Mouse (Mus musculus) left cerebral cortex, adult 11 months (tissue): ENCODE measurements at regions not wholly inside any gene's neighbourhood (a gene's known extent, or its start where the extent isn't known, plus 50 kb on each side); places are given as distances from the start of the nearest gene placed in this dataset.

Experiments
- DNase-seq: peaks from one replicate; pipeline ENCODE4 v3.0.0; 2022; ENCODE audit warnings: low spot score

DNA sequence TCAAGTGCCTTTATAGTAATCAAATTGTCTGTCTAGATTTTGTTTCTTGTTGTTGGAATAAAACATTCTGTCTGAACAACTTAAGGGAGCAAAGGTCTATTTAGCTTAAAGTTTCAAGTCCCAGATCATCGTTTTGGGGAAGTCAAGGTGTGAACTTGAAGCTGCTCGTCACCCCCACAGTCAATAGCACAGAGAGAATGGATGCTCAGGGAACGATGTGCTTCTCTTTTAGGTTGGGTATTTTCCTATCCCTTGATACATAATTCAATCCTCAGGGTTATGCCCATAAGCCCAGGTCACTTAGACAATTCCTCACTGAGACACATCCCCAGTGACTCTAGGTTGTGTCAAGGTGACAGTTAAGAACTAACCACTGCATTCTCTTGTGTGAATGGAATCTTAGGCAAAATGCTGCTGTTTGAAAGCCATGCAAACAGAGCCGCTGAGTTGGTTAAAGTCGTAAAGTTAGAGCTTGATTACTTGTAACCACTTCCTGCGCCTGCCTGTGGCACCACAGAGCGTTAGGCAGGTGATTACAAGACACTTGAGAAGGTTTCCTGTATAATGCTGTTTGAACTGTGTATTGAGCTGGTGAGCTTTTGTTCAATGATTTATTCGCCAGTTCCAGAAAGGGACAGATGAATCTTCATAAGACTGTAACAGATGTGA is 170.2 kb downstream of the Btg1 start:
- no peak for DNase-seq

DNA sequence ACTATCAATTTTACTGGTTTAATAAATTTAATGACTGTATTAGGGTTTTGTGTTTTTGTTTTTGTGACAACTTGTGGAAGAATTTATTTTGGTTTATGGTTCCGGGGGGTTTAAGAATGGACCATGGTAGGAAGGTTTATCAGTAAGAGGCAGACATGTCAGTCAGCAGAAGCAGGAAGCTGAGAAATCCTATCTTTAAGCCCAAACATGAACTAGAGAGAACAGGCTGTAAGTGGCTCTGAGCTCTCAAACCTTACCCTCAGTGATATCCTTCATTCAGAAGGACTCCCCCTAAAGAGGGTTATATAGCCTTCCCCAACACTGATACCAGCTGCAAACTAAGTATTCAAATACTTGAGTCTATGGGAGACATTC is 170.8 kb downstream of the Btg1 start:
- no peak for DNase-seq

DNA sequence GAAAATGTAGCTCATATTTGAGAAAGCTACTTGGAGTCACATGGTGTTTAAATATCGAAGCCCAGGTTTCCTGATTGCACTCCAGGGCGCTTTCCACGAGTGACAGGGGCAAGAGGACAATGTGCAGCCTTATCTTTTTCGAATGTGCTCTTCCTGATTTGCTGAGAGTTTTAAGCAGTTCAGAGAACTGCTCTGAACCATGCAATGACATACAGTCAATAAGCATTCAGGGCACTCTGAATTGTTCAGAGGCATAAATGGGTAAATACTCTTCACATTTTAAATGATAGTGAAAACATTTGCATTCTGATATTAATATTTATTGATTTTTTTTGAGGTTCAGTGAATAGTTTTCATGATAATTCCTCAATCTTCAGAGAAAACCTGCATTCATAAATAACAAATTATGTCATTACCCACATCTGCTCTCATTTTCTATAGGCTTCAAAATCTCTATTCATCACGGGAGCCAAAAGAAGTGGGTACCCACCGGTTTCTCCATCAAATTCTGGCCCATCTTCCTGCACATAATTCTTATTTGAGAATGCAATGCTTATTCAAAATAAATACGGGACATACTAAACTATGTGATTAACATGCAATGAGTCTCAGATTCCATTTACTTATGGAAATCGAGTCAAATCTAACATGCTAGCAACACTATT is 171.7 kb downstream of the Btg1 start:
- DNase-seq, result no peak

DNA sequence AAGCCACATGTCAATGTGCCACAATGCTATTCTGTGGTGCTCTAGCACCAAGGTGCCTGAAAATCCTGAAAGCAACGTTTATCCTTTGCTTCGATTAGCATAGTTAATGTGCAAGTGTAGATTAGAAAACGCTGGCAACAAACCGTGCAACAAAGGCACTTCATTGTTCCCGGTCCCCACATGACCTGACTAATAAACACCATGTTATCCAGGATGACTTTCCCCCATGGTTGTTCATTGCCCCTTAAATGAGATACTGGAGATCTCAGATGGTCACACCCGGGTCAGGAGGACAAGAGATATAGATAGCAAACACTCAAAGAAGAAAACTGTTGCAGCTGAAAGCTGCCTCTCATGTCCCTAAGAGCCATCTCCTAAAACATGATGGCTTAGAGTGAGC is 180.3 kb downstream of the Btg1 start:
- no peak for DNase-seq

DNA sequence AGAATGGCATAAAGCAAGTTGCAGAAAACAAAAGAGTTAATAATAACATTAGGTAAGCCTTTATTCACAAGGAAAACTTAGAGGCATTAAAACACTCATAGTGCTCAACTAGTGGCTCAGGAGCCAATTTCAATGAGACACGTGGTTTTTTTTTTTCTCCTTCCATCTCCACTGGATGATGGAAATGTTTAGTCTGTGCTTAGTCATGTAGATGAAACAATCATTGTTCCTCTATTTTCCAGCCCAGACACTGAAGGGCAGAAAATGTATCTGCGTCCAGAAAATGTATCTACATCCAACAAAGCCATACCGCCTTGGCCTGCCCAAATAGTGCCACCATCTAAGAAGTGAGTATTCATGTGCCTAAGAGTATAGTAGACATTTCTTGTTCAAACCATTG is 184.0 kb downstream of the Btg1 start:
- DNase-seq, result no peak

DNA sequence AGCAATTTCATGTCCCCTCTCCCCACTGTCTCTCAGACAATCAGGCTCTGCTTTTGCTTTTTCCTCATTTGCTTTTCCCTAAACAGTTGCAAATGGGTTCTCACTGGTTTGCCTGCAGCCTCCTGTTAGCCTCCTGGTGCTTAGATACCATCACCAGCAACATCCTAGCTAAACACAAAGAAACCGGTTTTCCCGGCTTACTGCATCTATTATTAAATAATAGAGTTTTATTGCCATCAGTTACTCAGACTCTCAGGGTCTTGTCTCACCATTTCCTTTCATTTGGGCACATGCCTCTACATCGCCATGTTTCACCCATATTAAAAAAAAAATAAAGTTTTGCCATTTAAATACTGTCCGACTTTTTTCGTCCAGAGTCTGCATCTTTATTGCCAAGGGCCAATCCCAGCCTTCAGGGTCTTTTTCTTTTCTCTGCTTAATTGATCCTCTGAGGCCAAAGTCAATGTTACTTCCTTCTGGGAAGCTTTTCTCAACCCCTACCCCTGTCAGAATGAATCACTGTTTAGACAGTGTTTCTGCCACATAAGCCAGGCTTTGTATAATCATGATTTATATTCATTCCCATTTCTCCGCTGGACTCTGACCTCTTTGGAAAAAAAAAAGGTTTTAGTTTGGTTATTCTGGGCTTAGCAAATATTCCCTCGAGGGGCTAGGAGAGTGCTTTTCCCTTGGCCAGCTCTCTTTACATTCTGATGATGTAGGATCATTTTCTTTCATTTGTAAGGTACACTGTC is 187.4 kb downstream of the Btg1 start:
- no peak for DNase-seq

DNA sequence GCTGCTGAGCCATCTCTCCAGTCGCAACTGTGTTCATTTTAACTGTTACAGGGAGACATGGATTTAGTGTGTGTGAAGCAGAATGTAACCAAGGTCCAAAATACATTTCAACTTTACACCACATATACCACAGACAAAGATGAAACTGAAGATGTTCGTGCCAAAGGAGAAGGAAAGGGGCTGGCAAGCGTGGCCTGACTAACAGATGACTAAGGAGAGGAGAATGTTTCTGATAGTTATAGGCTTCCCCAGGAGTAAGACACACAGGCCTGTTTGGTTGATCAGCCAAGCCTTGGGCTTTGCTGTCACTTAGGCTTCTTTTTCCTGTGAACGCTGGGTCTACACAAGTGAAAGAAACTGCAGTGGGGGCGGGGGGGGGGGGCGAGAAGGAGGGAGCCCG is 189.8 kb downstream of the Btg1 start:
- no peak for DNase-seq

DNA sequence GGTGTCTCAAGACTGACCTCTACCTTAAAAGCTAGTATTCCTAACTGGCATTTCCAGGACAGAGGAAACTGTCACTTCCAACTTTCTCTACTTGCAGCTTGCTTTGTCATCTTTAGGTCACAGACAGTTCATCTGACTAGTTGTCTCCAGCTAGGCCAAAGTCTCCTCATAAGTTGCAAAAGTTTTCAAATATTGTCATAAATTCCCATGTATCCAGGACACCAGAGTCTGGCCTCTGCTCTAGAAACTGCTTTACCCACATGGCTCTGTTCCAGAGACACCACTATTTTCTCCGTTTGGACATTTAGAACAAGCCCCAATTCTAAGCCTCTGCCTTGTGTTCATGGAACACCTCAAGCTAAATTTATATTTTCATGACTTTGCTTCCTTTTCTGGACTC is 205.0 kb downstream of the Btg1 start:
- no peak for DNase-seq

DNA sequence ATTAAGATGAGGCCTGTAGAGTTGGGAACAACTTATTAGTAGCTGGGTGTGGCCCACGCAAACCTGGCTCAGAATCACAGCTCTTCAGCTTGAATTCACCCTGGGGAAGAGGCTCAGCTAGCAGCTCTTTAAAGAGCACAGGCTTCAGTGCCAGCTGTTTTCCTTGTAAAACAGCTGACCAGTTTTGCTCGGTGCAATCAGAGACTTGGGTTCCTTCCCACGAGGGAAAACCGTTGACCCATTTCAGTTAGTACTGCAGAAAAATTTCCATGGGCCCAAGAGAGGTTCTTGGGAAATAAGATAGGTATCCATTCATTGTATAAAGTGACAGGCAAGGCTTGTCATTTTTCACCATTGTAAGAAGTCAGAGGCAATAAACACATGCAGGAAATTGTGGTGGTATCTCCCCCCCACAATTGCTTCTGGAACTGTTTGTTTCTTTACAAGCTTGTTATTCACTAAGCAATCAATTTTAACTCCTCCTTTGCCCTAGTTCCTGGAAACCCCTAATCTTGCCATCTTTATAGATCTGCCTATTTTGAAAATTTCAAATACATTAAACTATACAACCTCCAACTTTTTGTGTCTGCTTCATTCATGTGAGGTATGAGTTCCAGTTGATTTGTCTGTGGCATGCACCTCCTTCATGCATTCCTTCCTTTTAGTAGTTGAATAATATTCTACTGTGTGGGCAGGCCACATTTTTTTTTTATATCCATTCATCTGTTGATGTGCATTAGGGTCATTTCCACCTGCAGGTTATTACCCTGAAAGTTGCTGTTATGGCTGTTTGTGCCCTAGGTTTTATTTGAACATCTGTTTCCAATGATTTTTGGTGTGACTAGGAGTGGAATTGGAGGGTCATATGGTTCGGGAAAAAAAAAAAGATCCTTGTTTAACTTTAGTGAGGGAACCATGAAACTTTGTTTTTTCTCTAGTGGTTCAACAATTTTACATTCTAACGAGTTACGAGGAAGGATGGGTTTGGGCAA is 205.8 kb downstream of the Btg1 start:
- DNase-seq, result no peak

DNA sequence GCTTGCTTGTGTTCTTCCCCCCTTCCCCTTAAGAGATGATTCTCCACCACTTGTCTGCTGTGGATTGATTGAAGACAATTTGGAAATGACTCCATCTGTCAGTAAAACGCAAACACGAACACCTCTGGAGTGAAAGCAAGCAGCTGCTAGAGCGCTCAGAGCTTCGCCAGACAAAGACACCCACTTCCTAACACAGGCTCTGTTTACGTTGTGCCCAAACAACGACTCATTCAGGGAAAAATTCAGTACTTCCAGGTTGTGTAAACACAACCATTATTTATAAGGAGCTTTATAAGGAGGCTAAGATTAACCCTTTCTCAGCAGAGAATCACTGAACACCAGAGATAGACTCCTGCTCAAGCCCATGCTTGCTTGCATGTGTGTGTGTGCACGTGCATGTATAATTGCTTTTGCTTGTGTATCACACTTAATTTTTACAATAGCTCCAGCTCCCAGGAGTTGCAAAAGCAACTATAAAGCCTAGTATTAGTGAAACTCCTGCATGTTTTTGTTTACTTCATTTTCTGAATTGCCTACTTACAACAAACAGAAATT is 209.5 kb downstream of the Btg1 start:
- DNase-seq, result no peak

DNA sequence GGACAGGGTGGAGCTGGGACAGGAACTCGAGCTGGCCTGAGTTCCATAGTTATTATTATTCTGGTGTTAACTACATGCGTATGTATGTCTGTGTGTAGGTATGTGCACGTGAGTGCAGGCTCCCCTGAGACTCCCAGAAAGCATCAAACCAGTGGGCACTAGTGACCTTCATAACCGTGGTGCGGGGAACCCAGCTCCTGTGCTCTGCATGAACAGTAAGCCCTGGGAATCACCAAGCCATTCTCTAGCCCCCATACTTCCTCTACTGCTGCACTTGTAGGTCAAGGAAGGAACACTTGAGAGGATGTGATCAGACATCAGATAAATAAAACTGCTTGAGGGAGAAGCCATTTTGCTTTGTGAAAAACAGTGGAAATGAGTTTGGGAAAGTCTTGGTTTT is 211.2 kb downstream of the Btg1 start:
- DNase-seq, result no peak

DNA sequence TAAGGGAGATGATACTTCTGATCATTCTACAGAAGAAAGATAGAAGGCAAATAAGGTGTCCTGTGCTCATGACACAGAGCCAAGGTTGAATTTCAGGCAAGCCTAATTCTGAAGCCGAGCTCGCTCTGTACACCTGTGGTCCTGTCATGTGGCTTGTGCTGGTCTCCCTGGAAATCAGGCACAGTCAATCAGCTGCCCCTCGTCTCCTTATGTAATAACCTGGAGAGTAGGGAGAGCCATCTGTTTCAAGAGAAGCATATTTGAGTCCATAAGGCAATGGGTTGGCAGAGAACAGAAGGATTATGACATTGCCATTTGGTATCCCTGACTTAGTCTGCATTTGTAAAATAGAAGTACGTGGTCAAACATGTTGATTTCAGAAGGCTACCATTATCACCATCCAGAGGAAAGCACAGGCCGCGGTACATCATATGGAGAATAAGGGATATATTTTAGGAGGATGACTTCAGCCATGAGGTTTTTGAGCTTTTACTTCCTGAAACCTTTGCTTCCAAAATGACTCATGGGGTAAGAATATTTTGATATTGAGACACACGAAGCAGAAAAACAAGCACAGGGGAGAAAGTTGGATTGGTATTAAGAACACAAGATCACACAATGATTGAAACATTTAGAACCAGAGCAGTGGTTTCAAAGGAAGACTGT is 211.9 kb downstream of the Btg1 start:
- no peak for DNase-seq

DNA sequence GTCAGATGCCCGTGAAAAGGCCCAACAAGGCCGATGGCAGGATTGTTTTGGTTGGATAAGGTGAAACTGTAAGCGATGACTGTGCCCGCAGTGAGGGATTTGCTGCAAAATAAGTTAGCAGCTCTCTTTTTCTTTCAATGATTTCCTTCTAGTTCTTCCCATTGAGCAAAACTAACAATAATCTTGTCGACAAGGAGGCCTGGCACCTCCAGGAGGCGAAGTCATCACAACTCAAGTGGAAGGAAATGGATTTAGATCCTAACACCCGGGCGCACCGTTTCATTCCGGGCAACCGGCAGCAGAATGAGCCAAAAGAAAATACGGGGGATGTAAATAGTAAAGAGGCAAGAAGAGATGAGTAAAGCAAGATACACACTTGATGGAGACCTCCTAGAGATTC is 214.3 kb downstream of the Btg1 start:
- no peak for DNase-seq

DNA sequence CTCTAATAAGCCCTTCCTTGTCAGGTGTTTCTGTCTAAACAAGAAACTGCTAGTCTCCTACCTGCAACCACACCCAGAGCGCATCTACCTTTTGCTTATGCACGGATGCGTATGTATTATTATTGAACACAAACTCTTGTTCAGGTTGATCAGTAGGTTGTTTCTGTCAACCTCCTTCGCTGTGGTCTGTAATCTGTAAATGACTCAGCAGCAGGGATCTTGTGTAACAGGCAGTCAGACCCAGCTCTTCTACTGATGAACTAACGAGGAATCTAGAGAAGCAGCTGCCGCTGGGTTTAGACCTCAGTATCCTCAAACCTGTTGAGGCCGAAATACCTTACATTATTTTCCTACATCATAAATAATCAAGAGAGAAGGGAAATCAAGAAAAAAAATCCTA is 220.4 kb downstream of the Btg1 start:
- DNase-seq, result no peak

DNA sequence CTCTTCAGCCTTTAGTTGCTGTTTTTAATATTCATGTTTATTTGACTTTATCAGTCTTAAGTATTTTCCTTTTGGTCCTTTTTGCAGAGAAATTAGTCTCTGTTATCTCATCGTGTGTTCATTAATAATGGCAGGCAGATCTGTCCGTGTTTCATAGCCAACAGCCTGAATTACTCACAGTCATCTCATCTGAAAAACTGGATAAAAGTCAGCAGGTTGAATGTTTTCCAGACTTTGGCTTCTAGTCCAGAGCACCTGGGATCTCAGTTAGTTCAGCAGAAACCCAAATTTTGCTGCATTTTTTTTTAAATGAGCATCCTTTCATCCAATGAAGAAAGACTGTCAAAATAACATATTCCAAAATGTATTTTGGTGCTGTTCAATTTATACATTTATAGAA is 224.3 kb downstream of the Btg1 start:
- DNase-seq, result no peak

DNA sequence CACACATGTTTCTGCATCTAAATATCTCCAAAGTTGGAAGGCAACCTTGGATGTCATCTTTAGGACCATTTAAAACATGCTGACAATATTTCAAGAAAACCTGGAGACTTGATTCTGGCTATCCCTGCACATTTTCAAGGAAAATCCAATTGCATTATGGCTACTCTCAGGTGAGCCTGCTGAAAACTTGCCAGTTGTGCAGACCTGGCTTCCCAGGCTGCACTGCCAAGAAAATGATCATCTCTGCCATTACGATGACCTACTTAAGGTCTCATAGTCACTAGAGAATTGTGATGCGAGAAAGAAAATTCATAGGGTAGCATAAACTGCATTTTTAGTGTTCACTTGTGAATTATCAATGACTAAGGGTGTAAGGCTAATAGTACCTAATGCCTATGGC is 225.2 kb downstream of the Btg1 start:
- no peak for DNase-seq

DNA sequence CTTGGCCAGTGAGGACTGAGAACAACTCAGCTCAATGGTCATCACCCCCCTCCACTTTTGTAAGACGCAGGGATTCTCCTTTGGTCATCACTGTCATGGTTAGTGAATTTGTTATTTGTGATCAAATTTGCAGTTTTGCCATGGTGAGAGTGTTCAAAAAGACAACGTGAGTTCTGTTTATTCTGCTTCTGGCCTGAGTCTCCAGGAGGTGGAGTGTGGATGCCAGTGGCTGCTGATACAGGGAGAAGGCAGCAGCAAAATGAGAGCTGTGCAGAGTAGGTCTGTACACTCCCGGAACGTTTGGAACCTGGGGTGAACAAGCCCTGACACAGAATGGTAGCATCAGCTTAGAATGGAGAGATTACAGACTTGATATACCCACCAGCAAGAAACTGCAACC is 229.1 kb downstream of the Btg1 start:
- DNase-seq, result no peak

DNA sequence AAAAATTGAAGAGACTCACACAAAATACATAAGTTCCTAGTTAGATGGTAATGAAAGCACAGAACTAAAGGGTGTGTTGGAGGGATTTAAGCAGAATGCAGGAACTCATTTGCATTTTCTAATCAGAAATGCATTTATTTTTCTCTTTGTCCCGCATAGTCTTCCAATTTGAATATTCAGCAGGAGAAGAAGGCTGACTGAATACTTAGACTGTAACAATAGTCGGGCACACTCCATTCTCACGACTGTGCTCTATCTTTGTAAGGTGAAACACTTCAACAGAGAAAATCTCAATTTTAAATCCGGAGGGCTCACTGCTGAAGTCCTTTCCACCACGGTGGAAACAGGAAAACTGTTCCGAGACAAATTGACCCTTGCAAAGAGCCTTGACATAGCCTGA is 230.2 kb downstream of the Btg1 start:
- no peak for DNase-seq

DNA sequence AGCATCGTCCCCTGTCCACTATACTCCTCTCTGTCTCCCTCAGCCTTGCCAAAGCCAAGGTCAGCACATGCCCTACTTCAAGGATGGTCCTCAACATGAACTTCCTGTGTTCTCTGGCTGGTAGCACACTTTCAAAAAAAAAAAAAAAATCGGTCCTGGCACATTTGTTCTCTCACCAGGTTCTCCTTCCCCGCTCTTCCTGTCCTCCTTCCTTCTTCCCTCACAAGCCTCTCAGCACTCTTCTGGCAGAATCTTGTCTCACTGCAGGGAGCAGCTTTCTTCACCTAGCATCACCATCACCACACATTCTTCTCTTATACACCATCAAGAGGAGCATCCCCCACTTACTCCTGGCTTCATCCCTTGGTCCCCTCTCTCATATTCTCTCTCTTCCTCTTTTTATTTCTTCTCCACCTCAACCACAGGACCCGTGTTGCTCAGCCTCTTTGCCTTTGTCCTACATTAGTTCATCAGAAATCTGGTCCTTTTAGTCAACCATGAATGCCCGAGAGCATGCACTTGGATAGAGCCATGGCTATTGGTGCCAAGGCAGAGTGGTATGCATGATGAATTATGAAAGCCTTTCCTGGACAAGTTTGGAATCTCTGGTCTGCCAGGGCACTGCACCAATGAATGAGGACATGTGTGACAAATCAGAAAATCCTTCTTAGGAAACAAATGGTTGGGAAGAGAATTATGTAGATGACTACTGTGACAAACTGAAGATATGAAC is 230.8 kb downstream of the Btg1 start:
- no peak for DNase-seq

DNA sequence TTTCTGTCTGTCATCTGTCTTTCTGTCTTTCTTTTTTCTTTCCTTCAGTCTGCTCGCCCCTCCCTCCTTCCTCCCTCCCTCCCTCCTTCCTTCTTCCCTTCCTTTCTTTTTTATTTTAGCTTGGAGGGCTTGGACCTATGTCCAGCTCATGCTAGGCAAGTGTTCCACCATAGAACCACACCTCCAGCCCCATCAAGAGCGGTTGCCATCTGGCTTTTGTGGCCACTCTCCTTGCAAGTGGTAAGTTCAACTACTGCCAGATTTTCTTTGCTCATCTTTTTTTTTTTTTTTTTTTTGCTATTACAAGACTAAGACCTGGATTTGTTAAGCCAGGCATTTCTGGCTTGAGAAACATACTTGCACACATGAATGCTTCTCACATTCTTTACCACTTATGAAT is 231.7 kb downstream of the Btg1 start:
- DNase-seq, result no peak

DNA sequence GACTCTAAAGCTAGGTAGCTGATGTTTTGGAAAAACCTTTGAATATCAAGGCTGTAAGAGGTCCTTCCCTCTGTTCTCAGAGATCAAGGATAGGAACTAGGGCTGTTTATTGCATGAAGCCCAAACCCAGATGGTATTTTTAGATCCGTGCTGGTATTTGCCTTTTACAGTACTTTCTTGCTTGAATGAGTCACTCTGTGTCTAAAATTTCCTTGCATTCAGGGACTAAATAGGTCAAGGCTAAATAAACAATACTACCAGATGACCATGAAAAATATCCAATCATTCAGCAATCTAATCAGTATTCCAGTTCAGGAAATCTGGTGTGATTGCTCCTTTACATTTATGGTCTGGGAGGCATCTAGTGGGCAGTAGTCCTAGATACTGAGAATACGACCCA is 243.6 kb downstream of the Btg1 start:
- DNase-seq, result no peak
